Mouse (Mus musculus) embryonic stem cell, embryonic (primary cell): ENCODE measurements around the gene Ccdc158.

ENCODE experiments used
- CTCF ChIA-PET, 4 experiments: fragments of 300-600 bp in 2 of 4; fragments of 350-600 bp in 2 of 4; sonication (Branson Sonifier 250); formaldehyde crosslinking; loops; one replicate each; lab custom pipeline; 2022; ENCODE audit warnings: inconsistent platforms in 2 of 4; lab: Charles Lee
- POLR2A ChIA-PET, 4 experiments: fragments of 300-600 bp in 2 of 4; fragments of 350-600 bp in 2 of 4; sonication (Branson Sonifier 250); formaldehyde crosslinking; loops; one replicate each; lab custom pipeline; 2022; ENCODE audit warnings: antibody characterized with exemption in 4 of 4, inconsistent platforms in 1 of 4; lab: Charles Lee

Gene Ccdc158

GRCm38 (mm10) chr5:92698131-92698836 is 23.2 kb upstream of the Ccdc158 start:
- POLR2A ChIA-PET, result interaction anchor here (0.5 to 1.7 kb wide), 25 partner anchors 9 to 341 kb away, joined by 3 to 15 read pairs (median 3); partner anchors contain the start of genes Ccdc158 (in 3 of the 4), Shroom3 (in 3 of the 4) and Scarb2 (in 1 of the 4)

GRCm38 (mm10) chr5:92694316-92694995 is 19.4 kb upstream of the Ccdc158 start:
- CTCF ChIA-PET, result interaction anchor here in 3 of 4 experiments (0.5 to 1.2 kb wide), 8 partner anchors 9 to 302 kb away, joined by 3 to 14 read pairs (median 3); no protein-coding TSS in a partner anchor
- POLR2A ChIA-PET, result interaction anchor here in 1 of 4 experiments (0.7 to 3.5 kb wide), 5 partner anchors 9 to 233 kb away, joined by 3 to 17 read pairs (median 3); partner anchors contain the start of gene Shroom3

More at GRCm38 (mm10) chr5:92698131-92698836, 23.2 kb upstream of the Ccdc158 start:
- CTCF ChIA-PET, result interaction anchor here in 3 of 4 experiments (0.6 to 1.3 kb wide), 5 partner anchors 12 to 599 kb away, joined by 3 to 10 read pairs (median 5); no protein-coding TSS in a partner anchor

- CTCF ChIA-PET, result interaction anchor here (0.6 to 1.2 kb wide), 6 partner anchors 8 to 384 kb away, joined by 3 to 4 read pairs (median 3); no protein-coding TSS in a partner anchor
Measured at GRCm38 (mm10) chr5:92693744-92694143, 18.7 kb upstream of the Ccdc158 start.

GRCm38 (mm10) chr5:92692206-92693007 is 17.3 kb upstream of the Ccdc158 start:
- ChIA-PET POLR2A (interaction anchor here in 2 of 4 experiments (0.6 to 3.5 kb wide), 4 partner anchors 9 to 235 kb away, joined by 3 to 17 read pairs (median 4); partner anchors contain the start of gene Shroom3 (in 1 of the 2)), CTCF (no interaction called here)

More at GRCm38 (mm10) chr5:92693744-92694143, 18.7 kb upstream of the Ccdc158 start:
- POLR2A ChIA-PET, result interaction anchor here in 1 of 4 experiments (0.7 to 3.5 kb wide), 5 partner anchors 9 to 234 kb away, joined by 3 to 17 read pairs (median 3); partner anchors contain the start of gene Shroom3

DNA sequence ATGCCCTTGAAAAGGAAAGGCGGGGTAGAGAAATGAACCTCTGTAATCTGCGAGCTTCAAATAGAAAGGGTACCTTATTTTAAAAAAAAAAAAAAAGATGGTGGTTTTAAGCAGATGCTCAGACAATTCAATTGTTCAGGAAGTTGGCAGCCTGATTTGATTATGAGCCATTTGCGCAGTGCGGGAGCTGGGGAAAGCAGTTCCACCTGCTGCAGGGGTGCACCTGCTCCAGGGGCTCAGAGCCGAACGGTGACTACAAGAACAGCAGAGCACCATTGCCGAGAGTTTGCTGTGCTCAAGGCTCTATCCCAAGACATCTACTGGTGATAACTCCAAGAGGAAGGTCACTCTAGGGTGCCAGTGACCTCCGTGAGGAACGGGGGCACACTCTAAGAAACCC is 13.5 kb upstream of the Ccdc158 start:
- ChIA-PET CTCF (no interaction called here), POLR2A (interaction anchor here in 2 of 4 experiments (0.9 to 2.1 kb wide), 6 partner anchors 10 to 321 kb away, joined by 3 to 9 read pairs (median 3); no protein-coding TSS in a partner anchor)

DNA sequence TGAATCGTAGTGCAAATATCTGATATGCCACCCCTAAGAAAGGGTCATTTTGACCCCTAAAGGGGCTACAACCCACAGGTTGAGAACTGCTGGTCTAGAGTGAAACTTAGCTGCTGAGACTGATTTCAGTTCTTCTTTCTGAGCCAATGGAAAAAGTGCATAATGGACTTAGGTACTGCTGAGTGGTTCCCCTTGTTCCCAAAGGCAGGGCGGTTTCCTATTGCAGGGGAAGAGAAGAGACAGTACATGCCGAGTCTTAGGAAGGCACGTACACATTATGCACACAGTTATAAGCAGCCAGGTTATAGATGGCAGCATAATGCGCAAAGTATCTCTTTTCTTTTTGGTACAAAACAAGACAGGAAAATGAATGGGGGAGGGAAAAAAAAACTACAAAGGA is 13.1 kb upstream of the Ccdc158 start:
- CTCF ChIA-PET, result no interaction called here
- POLR2A ChIA-PET, result interaction anchor here in 2 of 4 experiments (0.8 to 2.1 kb wide), 6 partner anchors 10 to 257 kb away, joined by 3 to 9 read pairs (median 3); no protein-coding TSS in a partner anchor

DNA sequence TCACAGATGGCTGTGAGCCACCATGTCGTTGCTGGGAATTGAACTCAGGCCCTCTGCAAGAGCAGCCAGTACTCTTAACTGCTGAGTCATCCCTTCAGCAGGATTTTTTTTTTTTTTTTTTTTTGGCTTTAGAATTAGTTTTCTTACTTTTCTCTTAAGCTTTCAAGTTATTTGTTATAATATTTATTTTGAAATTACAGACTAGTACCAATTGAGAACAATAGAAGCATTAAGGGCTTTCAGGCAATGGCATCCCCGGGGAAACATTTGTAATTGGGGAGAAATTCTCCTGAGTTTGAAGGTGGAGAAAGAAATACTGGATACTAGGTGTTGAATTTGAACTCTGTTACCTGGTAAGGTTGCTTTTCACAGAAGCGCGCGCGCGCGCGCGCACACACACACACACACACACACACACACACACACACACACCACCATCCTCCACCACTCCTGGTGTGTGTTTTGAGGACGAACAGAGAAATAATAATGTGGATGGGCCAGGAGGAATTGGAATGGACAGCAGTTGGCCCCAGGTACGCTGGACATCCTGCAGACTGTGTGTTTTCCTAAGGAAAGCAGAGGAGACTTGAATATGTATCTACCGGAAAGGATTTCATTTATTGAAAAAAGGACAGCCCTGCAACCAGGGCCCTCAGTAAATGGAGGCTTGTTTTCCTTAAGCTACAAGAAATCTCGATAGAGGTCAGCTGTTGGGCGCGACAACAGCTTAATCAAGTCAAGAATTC is 9.8 kb upstream of the Ccdc158 start:
- ChIA-PET POLR2A (interaction anchor here in 3 of 4 experiments (0.6 to 2.8 kb wide), 11 partner anchors 9 to 112 kb away, joined by 3 to 15 read pairs (median 5); partner anchors contain the start of gene Ccdc158 (in 1 of the 3)), CTCF (interaction anchor here in 3 of 4 experiments (0.6 to 1.9 kb wide), 3 partner anchors 9 to 254 kb away, joined by 3 to 8 read pairs (median 3); no protein-coding TSS in a partner anchor)

DNA sequence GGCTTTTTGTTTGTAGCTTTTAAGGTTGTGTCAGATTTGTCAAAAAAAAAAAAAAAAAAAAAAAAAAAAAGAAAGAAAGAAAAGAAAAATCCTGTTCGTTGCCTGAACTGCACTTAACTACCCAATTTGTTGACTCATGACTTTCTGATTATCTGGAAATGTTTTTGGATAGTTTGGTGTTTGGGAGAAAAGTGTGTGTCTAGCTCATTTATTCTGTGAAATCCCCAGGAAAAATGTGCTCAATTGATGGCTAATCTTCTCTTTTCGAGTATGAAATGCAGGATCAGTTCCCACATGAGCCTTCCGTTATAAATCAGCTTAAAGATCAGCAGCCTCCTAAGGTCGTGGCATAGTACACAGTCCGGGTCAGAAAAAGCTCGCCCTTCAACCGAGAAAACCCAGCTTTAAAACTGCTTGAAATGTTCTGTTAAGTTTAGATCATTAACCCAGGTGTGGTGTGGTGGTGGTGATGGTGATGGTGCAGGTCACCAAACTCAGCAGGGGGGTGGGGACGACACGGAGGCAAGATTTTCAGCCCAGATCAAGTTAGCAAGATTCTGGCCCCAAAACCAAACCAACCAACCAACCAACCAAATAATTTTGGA is 8.9 kb upstream of the Ccdc158 start:
- ChIA-PET POLR2A (interaction anchor here in 3 of 4 experiments (0.6 to 2.8 kb wide), 17 partner anchors 9 to 1642 kb away, joined by 3 to 17 read pairs (median 4); partner anchors contain the start of gene Ccdc158 (in 1 of the 3)), CTCF (interaction anchor here (0.6 to 1.5 kb wide), 7 partner anchors 10 to 255 kb away, joined by 3 to 14 read pairs (median 3); no protein-coding TSS in a partner anchor)

- POLR2A ChIA-PET, result interaction anchor here (0.6 to 2.8 kb wide), 16 partner anchors 8 to 1642 kb away, joined by 3 to 17 read pairs (median 4); partner anchors contain the start of gene Ccdc158 (in 1 of the 4)
Measured at GRCm38 (mm10) chr5:92683351-92683807, 8.3 kb upstream of the Ccdc158 start, which contains the start of gene Shroom3. Gene Shroom3, plus strand, starts transcription at chr5:92683435.

GRCm38 (mm10) chr5:92682621-92683348 is 7.7 kb upstream of the Ccdc158 start:
- CTCF ChIA-PET, result interaction anchor here (0.6 to 1.5 kb wide), 4 partner anchors 43 to 267 kb away, joined by 3 to 4 read pairs (median 3); no protein-coding TSS in a partner anchor
- POLR2A ChIA-PET, result interaction anchor here in 3 of 4 experiments (0.6 to 2.8 kb wide), 11 partner anchors 8 to 286 kb away, joined by 3 to 17 read pairs (median 5); partner anchors contain the start of gene Ccdc158 (in 1 of the 3)

More at GRCm38 (mm10) chr5:92683351-92683807, 8.3 kb upstream of the Ccdc158 start, which contains the start of gene Shroom3:
- CTCF ChIA-PET, result interaction anchor here in 3 of 4 experiments (0.6 to 1.5 kb wide), 6 partner anchors 11 to 45 kb away, joined by 3 to 14 read pairs (median 3); no protein-coding TSS in a partner anchor

DNA sequence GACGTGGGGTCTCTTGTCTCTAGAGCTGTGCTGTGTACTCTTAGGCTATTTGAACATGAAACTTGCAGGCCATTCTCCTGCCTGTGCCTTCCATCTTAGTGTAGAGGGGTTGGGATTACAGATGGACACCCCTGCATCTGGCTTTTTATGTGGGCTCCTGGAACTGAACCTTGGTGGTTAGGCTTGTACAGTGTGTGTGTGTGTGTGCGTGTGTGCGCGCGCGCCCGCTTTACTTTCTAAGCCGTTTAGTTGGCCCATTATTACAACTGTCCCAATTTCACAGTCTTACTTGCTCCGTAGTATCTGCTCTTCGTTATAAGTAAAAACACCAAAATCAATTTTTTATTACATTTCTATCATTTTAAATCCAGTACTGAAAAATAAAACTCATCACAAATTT is 6.8 kb upstream of the Ccdc158 start:
- ChIA-PET CTCF (interaction anchor here in 3 of 4 experiments (0.6 to 1.3 kb wide), 4 partner anchors 26 to 268 kb away, joined by 3 to 5 read pairs (median 3); no protein-coding TSS in a partner anchor), POLR2A (interaction anchor here in 1 of 4 experiments (1.4 to 2.3 kb wide), 2 partner anchors 11 to 73 kb away, joined by 5 to 17 read pairs; no protein-coding TSS in a partner anchor)

DNA sequence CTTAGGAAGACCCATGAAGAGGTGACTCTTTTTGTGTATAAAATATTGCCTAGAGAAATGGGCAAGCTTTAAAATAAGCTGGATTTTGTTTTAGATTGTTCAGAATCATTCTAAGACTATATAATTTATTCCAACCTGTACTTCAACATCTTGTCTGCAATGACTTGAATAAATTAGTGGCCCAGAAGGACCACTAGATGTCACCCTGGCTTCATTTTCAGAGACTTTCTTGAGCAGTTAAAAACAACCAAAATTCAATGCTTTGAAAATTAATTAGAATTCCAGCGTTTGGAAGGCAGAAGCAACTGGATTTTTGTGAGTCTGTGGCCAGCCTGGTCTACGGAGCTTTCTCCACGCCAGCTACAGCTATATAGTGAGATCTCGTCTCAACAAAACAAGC is 4.4 kb upstream of the Ccdc158 start:
- POLR2A ChIA-PET, result no interaction called here
- CTCF ChIA-PET, result interaction anchor here in 3 of 4 experiments (0.9 to 1.7 kb wide), 9 partner anchors 14 to 291 kb away, joined by 3 to 7 read pairs (median 4); no protein-coding TSS in a partner anchor

DNA sequence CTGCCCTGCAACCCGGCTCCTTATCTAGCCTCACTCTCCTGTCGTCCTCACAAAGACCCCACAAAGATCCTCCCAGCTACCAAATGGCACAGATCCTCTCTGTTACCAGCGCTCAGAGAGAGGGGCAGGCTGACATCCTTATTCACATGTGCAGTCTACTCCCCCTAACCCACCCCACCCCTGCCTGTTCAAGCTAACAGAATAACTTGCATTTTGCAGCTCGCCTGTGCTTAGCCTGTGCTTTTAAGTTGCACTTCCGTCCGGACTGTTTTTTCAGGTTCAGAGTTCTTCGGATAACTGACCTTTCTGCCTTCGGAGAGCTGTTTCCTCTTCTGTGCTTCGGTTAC is 476 bp upstream of the Ccdc158 start:
- ChIA-PET CTCF (interaction anchor here (0.5 to 1.0 kb wide), 8 partner anchors 18 to 1601 kb away, joined by 3 to 5 read pairs (median 3); partner anchors contain the start of gene Ereg (in 1 of the 4)), POLR2A (interaction anchor here (0.6 to 1.8 kb wide), 25 partner anchors 8 to 593 kb away, joined by 3 to 13 read pairs (median 3); partner anchors contain the start of genes Sept11 (in 1 of the 4), Shroom3 (in 1 of the 4) and Sowahb (in 1 of the 4))

- ChIA-PET POLR2A (no interaction called here), CTCF (interaction anchor here in 1 of 4 experiments (0.8 kb wide), 1 partner anchor 10 kb away, joined by 3 read pairs; no protein-coding TSS in a partner anchor)
Measured at GRCm38 (mm10) chr5:92666860-92667259, 8.2 kb downstream of the Ccdc158 start.
